Mouse (Mus musculus) R1 (cell line): Measurements from ENCODE around the gene Mark4.

Experiments
- DNase-seq: peaks from one replicate; pipeline ENCODE4 v3.0.0-alpha.2; 2018; ENCODE audit warnings: low read depth, low spot score

Gene Mark4

GRCm38 (mm10) chr7:19402535-19403112 is 56.0 kb downstream of the Mark4 start:
- DNase-seq, result no peak

GRCm38 (mm10) chr7:19400946-19401345 is 57.7 kb downstream of the Mark4 start:
- peak; percentile 83 for DNase-seq

GRCm38 (mm10) chr7:19399496-19400280 is 58.9 kb downstream of the Mark4 start:
- peak; percentile 75 for DNase-seq

DNA sequence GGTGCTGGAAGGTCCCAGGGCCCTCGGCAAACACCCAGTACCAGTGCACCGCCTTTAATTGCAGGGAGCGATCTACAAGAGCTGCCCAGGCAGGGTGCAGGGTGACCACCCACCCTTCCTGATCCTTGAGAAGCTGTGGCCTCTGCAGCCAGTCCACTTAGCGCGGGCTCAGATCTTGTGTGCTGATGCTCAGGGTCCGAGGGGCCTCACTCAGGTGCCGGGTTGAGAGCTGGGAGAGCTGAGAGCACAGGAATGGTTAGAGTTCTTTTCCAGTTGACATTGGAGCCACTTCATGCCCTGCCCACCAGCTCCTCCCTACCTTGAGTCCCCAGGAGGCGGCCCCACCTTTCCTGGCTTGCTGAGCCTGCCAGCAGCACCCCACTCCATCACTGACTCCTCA is 64.1 kb downstream of the Mark4 start:
- no peak for DNase-seq

GRCm38 (mm10) chr7:19388699-19389413 is 69.8 kb downstream of the Mark4 start:
- DNase-seq, result no peak

DNA sequence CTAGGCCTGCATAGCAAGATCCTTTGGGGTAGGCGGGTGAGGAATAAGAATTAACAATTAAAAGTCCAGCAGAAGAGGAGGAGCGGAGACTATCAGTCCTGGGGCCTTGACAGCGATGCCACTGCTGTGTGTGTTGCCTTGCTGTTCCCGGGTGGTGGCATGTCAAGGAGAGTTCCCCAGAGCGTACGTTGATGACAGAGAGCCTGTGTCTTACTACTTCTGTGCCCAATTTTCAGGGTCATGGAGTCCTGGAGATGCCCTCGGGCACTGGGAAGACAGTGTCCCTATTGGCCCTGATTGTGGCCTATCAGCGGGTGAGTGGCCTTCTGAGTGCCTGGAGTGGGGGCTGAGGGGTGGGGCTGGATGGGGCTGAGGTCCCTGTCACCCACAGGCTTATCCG is 74.9 kb downstream of the Mark4 start:
- no peak for DNase-seq

DNA sequence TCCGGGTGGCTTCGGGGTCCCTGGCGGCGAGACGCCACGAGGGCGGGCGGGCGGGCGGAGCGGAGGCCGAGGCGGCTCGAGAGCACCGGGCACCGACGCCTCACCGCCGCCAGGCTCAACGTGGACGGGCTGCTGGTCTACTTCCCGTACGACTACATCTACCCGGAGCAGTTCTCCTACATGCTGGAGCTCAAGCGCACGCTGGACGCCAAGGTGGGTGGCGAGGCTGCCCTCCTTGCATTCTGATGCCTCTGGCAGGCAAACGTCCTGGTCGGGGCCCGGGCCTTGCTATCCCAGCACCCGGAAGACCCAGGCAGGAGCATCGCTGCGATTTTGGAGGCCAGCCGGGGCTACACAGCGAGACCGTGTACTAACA is 76.5 kb downstream of the Mark4 start:
- no peak for DNase-seq

GRCm38 (mm10) chr7:19381377-19382165 is 77.0 kb downstream of the Mark4 start, which contains the start of gene Ercc2:
Gene Ercc2, plus strand, starts transcription at chr7:19382010.
- DNase-seq, result peak; percentile 99

GRCm38 (mm10) chr7:19378049-19378448 is 80.6 kb downstream of the Mark4 start:
- DNase-seq, result no peak

- DNase-seq, result no peak
Measured at GRCm38 (mm10) chr7:19376019-19376418, 82.6 kb downstream of the Mark4 start.

- no peak for DNase-seq
Measured at GRCm38 (mm10) chr7:19375368-19375767, 83.3 kb downstream of the Mark4 start.
